Mouse (Mus musculus) lung, postnatal 36 days (tissue): ENCODE measurements around the gene Wsb1.
"Not testable (repeated sequence)": the region's sequence is repeated elsewhere in the genome, so short reads cannot be mapped to it uniquely, and the experiment has no call there.

Experiments
- DNase-seq: peaks from one replicate; pipeline ENCODE4 v3.0.0; 2022; ENCODE audit warnings: mixed read lengths

Gene Wsb1

DNA sequence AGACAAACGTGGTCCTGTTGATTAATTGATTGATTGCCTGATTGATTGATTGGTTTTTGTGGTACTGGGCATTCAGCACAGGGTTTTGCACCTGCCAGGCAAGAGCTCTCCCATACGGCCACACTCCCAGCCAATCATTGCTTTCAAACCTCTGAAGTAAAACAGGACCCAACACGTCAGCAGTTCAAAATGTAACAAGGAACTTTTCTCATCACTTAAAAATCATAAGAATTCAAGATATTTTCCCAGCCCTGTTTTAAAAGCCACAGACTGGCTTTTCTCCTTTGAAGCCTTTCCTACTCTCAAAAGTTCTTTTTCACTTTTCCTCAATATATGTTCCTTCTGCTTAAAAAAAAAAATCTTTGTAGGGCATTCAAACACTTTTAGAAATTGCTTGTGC, 9.9 kb upstream of the Wsb1 start:
- DNase-seq = no peak

DNA sequence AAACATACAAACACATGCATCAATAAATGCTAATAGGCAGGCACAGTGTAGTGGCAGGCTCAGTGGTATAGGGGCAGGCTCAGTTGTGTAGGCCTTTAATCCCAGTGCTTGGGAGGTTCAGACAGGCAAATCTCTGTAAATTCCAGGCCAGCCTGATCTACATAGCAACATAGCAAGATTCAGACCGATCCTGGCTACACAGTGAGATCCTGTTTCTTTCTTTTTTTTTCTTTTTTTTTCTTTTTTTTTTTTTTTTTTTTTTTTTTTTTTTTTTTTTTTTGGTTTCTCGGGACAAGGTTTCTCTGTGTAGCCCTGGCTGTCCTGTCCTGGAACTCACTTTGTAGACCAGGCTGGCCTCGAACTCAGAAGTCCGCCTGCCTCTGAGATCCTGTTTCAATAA, 5.7 kb upstream of the Wsb1 start:
- DNase-seq = not testable (repeated sequence)

DNA sequence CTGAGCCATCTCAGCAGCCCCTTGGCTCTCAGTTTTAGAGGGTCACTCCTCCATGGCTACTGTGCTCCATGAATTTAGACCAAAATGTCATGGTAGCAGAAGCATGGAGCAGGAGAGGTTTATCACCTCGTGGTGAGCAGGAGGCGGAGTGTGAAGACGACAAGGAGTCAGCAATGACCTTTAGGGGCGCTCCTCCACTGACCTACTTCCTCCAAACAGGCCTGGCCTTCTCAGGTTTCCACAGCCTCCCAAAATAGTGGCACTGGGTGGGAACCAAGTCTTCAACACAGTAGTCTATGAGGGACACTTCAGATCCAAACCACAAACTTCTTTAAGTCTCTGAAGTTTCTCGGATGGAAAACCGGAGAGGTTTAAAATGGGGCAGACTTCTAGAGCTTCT, 4.3 kb upstream of the Wsb1 start:
- no peak for DNase-seq

DNA sequence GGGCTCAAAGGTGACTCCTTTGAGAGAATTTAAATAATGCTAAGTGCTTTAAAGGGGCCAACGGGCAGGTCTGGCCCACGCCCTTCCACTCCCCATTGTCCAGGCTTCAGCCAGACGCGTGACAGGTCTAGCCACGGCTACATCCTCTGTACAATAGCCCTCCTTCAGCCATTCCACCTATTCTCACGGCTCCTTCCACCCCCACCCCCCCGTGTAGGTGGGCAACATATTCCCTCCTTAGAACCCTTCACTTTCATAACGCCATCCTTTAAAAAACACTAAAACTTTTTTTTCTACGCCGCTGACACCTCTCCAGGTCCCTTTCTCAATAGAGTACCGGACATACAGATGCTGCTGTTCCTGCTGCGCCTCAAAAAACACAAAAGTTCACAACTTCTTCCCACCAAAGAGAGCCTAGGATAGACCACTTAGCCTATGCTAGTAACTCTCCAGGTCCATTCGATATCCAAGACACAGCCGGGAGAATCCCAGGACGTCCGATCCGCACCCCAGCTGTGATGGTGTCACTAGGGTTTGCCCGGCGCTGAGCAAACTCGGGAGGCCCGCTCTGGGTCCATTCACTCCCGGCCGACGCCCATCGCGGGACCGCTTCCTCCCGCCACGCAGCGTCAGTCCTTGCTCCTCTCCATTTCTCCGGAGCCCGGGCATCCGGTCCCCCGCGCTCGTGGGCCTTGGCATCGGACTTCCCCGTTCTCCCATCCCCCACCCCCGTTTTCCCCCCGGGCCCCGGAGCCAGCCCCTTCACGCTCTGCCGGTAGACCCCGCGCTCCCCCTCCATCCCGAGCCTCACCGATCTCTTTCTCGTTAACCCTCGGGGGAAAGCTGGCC, 705 bp downstream of the Wsb1 start:
- DNase-seq = peak; percentile 69

GRCm38 (mm10) chr11:79252881-79253541, 1.5 kb downstream of the Wsb1 start:
- peak; percentile 42 for DNase-seq

- DNase-seq = no peak
These were observed 15.4 kb downstream of the Wsb1 start for GRCm38 (mm10) chr11:79239024-79239423.

DNA sequence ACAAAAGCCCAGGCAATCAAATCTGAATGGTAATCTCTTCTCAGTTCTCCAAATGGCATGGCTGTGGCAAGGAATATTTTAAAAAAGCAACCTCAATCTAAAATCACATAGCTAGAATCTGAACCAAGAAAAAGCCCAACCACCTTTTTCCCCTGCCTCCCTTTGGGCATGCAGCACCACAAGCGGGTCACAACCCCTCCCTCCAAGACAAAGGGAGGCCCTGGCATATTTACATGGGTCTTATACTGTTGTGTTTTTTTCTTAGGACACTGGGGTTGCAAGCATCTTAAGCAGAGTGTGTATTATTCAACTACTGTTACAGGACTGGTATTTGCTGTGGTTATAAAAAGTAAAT, 16.1 kb downstream of the Wsb1 start:
- peak; percentile 65 for DNase-seq

DNA sequence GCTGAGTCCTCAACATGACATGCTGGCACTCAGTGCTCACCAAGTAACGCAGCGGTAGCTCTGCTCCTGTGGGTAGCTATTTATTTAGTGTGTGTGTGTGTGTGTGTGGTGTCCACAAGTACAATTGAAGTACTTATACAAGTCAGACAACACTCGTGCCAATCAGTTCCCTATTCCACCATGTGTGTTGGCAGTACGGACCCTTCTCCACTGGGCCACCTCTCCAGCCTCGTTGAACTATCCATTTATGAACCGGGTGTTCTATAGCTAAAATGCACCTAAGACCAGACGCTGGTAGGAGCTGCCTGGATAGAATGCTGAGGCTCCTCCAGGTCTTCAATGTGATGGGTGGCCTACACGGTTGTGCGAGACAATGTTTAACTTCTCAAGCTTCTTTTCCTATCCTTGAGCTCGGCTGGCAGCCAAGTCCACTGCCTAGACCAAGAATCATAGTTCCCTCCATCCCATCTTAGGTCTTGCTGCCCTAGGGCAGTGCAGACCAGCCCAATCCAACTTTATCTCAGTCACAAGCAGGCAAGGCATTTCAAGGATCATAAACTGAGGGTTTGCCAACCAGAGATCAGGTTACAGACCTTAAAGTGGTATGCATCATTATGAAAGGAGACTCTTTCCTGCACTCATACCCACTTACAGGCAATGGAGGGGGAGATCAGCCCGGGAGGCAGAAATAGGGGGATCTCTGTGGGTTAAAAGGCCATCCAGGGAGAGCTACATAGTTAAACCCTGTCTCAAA, 16.6 kb downstream of the Wsb1 start:
- peak; percentile 70 for DNase-seq

GRCm38 (mm10) chr11:79230251-79230570, 24.3 kb downstream of the Wsb1 start:
- no peak for DNase-seq

DNA sequence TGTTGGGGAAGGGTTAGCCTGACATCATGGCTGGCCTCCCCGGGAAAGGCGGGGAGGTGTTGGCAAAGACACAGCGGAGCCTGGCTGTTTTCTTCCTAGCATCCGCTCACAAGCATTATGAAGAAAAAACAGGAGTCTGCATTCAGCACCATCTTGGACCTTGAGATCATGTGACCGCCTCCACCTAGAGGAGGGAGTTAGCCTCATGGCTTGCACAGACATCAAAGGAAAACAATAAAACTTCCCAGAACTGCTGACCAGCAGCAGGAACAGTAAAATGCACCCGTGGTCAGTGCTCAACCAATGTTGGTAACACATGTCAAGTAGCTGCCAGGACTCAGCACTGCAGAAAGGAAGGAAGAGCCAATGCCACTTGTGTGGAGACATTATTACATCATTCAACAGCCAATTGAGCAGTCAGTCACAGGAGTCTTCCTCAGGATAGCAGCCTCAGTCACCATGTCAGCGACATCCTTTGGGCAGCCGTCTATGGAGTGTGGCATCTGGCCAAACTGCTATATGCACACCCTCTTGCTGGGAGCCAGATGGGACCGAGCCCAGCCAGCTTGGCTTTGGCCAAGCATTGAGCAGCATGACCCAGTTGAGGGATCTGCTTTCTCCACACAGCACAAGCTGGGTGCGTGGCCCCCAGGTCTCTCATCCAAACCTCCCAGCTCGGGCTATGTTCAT, 24.8 kb downstream of the Wsb1 start:
- DNase-seq = no peak

GRCm38 (mm10) chr11:79229057-79229504, 25.4 kb downstream of the Wsb1 start:
- no peak for DNase-seq

- DNase-seq = no peak
These were observed 26.4 kb downstream of the Wsb1 start for GRCm38 (mm10) chr11:79228089-79228488.

DNA sequence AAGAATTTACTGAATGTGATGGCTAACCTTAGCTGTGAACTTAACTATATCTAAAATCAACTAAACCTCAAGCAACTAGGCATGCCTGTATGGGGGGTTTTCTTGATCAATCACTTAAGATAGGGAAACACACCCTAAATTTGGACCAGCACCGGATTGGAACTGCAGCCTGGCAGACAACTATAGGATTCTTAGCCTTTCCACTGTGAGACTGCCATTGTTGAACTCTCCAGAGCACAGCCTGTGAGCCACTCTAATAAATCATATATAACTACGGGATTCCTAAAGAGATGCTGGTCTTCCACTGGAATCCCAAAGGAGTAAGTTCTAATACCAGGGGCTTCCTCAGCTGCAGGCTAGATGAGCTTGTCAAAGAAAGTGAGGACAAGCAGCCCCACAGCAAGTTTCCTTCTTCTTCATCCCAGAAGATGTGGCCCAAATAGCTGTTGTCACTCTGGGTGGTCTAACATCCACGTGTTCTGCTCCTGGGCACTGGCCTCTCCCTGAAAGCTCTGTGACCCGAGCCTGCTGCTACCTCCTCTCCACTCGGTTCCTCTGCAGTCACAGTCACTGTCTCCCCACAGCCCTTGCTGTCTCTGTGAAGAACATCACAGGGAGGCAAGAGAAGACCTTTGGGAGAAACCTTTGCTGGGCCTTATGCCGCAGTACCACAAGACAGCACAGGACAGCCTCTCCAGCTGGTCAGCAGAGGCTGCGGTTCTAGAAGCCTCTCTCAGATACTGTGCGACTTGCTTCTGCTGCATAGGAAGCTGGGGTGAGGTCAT, 28.9 kb downstream of the Wsb1 start:
- no peak for DNase-seq

GRCm38 (mm10) chr11:79224562-79225280, 29.8 kb downstream of the Wsb1 start:
- DNase-seq = peak; percentile 88

GRCm38 (mm10) chr11:79223420-79223819, 31.1 kb downstream of the Wsb1 start:
- peak; percentile 78 for DNase-seq

GRCm38 (mm10) chr11:79222661-79223060, 31.8 kb downstream of the Wsb1 start:
- DNase-seq = no peak

DNA sequence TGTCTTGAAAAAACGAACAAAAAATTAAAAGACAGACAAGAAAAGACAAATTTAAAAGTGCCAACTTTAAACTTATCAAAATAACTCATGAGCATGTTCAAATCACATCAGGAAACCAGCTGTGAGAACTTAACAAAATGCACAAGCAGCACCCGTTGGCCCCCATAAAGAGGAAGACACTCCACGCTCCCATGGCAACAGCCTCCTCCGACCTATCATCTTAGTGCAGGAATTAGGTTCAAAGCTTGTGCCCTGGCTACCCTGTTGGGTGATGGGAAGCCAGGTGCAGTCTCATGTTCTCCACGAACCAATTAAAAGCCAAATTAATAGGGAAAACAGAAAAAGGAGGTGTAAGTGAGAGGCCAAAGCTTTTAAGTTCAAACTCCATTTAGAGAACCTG, 32.8 kb downstream of the Wsb1 start:
- DNase-seq = no peak

DNA sequence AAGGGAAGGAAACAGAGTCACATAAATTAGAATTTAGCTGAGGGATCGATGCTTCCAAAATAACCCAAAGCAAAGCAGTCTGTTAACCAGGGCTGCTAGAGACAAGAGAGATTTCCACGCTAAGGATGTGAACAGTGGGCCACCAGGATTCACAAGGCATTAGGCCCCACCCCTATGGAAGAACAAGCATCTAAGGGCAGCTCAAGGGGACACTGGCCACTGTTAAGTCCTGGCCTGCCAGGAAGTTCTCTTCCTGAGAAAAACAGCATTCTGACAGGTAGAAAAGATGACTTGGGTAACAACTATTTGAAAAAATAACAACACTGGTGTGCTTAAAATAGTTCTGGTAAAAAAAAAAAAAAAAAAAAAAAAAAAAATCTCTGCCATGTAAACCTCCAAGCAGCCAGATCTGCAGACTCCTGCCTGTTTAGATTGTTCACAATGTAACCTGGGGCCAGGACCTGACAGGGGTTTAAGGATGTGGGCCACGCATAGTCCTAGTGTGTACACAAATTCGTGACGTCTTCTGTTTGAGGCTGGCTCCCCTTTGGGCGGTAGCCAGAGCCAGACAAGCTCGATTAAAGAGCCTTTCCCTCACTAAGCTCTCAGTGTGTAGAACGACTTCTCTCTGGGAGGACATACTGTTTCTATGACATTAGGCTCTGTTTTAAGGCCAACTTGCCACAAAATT, 35.4 kb downstream of the Wsb1 start:
- no peak for DNase-seq

GRCm38 (mm10) chr11:79218061-79218460, 36.4 kb downstream of the Wsb1 start:
- DNase-seq = no peak

DNA sequence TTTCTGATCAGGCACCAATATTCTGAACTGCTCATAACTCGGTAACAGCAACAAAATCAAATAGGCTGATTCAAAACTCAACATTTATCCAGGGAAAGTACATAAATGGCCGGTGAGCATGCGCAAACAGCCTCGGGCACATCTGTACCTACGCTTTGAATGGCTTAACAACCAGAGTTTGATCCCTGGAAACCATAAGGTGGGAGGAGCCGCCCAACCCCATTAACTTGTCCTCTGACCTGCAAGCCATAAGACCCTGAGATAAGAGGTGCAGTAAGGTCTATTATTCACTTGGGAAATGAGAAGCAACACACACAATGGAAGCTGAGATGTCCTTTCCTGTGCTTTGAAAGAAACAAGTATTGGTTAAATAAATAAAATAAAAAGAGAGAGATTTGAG, 37.3 kb downstream of the Wsb1 start:
- DNase-seq = no peak

GRCm38 (mm10) chr11:79215539-79215938, 38.9 kb downstream of the Wsb1 start:
- DNase-seq = no peak
